In the genomic region with DNA sequence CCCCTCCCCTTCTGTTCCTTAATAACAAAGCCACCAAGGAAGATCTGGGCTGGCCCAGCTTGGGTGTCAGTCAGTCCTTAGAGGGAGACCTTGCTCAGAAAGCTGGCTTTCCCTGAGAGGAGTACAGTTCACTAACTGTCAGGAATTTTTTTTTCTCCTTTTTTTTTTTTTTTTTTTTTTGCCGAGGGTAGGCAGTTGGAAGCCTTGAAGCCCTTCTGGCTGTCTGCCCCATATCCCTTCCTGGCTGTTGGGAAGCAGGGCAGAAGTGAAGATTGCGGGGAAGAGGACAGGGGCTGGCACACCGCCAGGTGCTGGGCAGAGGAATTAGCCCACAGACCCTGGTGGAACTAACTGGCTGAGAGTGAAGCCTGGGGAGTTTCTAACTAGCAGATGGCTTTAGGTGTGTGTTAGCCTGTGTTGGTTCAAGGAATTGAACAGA, we compare ENCODE assay signal across 11 mouse cellular contexts. TPM values are rescaled to one million over a fixed set of nuclear protein-coding genes. Genes with fewer than 3 reads are reported as not detected.
DNase-seq lines count a peak whose midpoint lies in the region; ATAC-seq and TF ChIP-seq lines count a peak whose summit lies in the region.
"Had no signal": no experiment of that assay in that cellular context is flagged by ENCODE, and none has a peak within 500 bp of the region (broad histone marks: within the 10 kb centered on the region; RNA-seq: fewer than 3 reads in every experiment).

No protein-coding gene starts in this region.

- H3K27me3 ChIP-seq in midbrain, embryonic 13.5 days, result no peaks in the 10 kb centered on the region
- no peaks in the 10 kb centered on the region for H3K27me3 ChIP-seq in midbrain, embryonic 11.5 days (ENCODE audit: control insufficient read depth, insufficient read depth, low read length)
- no peaks in the 10 kb centered on the region for H3K27me3 ChIP-seq in hindbrain, embryonic 16.5 days (replicated peaks; ENCODE audit: control insufficient read depth, insufficient read depth, low read length)
- H3K27me3 ChIP-seq in midbrain, embryonic 16.5 days (ENCODE audit: control insufficient read depth, insufficient read depth, low read depth, low read length), result no peaks in the 10 kb centered on the region
- no peaks in the 10 kb centered on the region for H3K27me3 ChIP-seq in thymus, adult 2 months (ENCODE audit: control insufficient read depth, insufficient read depth, low read length)

- no peak overlapping the region for H3K4me3 ChIP-seq in midbrain, embryonic 13.5 days (replicated peaks)
- no peak overlapping the region for H3K4me3 ChIP-seq in midbrain, embryonic 11.5 days (ENCODE audit: low read depth, low read length)
- H3K4me3 ChIP-seq in hindbrain, embryonic 16.5 days (ENCODE audit: low read length), result no peak overlapping the region
- no peak overlapping the region for H3K4me3 ChIP-seq in midbrain, embryonic 16.5 days (ENCODE audit: low read depth, low read length)
- H3K4me3 ChIP-seq in thymus, adult 2 months (ENCODE audit: control insufficient read depth, insufficient read depth, low read length), result no peak overlapping the region
- H3K4me3 ChIP-seq: liver, embryonic 12.5 days had no signal

- 0 out of 2 replicates have a peak, but pooled peaks have one; percentile 11 for ATAC-seq in midbrain, embryonic 13.5 days
- ATAC-seq in midbrain, embryonic 11.5 days (ENCODE audit: low FRiP score), result no peak
- peak; percentile 81 for ATAC-seq in hindbrain, embryonic 16.5 days
- no peak for ATAC-seq in midbrain, embryonic 16.5 days
- ATAC-seq: liver, embryonic 12.5 days had no signal

- TF ChIP-seq CTCF in thymus, adult 2 months (IDR thresholded peaks at IDR 0.05; ENCODE audit: borderline replicate concordance, control insufficient read depth, extremely low read depth, insufficient read depth, low read length, poor library complexity), result no peak

- no peak overlapping the region for H3K9ac ChIP-seq in midbrain, embryonic 13.5 days (replicated peaks)
- H3K9ac ChIP-seq in midbrain, embryonic 11.5 days (ENCODE audit: low read length), result no peak overlapping the region
- H3K9ac ChIP-seq in hindbrain, embryonic 16.5 days (ENCODE audit: low read depth, low read length), result no peak overlapping the region
- no peak overlapping the region for H3K9ac ChIP-seq in midbrain, embryonic 16.5 days (ENCODE audit: low read depth, low read length)
- H3K9ac ChIP-seq: liver, embryonic 12.5 days had no signal

- H3K36me3 ChIP-seq in midbrain, embryonic 13.5 days, result peaks cover 32% of the 10 kb centered on the region
- H3K36me3 ChIP-seq in midbrain, embryonic 11.5 days (ENCODE audit: control insufficient read depth, insufficient read depth, low read length), result peaks cover 31% of the 10 kb centered on the region
- peaks cover 3% of the 10 kb centered on the region for H3K36me3 ChIP-seq in hindbrain, embryonic 16.5 days (ENCODE audit: control insufficient read depth, insufficient read depth, low read length)
- H3K36me3 ChIP-seq in midbrain, embryonic 16.5 days (ENCODE audit: control insufficient read depth, insufficient read depth, low read length), result no peaks in the 10 kb centered on the region
- H3K36me3 ChIP-seq in thymus, adult 2 months (ENCODE audit: control insufficient read depth, insufficient read depth, low read length), result no peaks in the 10 kb centered on the region
- H3K36me3 ChIP-seq: liver, embryonic 12.5 days had no signal

- H3K4me1 ChIP-seq in midbrain, embryonic 13.5 days (replicated peaks), result peaks cover 26% of the 10 kb centered on the region
- H3K4me1 ChIP-seq in midbrain, embryonic 11.5 days (ENCODE audit: control insufficient read depth, insufficient read depth, low read length), result peaks cover 5% of the 10 kb centered on the region
- peaks cover 21% of the 10 kb centered on the region for H3K4me1 ChIP-seq in hindbrain, embryonic 16.5 days (ENCODE audit: control insufficient read depth, insufficient read depth, low read depth, low read length)
- peaks cover 6% of the 10 kb centered on the region for H3K4me1 ChIP-seq in midbrain, embryonic 16.5 days (ENCODE audit: control insufficient read depth, insufficient read depth, low read length)
- no peaks in the 10 kb centered on the region for H3K4me1 ChIP-seq in thymus, adult 2 months (replicated peaks; ENCODE audit: control insufficient read depth, insufficient read depth, low read length)
- H3K4me1 ChIP-seq: liver, embryonic 12.5 days had no signal

- H3K4me2 ChIP-seq in midbrain, embryonic 13.5 days (replicated peaks), result no peak overlapping the region
- no peak overlapping the region for H3K4me2 ChIP-seq in midbrain, embryonic 11.5 days
- H3K4me2 ChIP-seq in hindbrain, embryonic 16.5 days (ENCODE audit: low read length), result no peak overlapping the region
- no peak overlapping the region for H3K4me2 ChIP-seq in midbrain, embryonic 16.5 days (ENCODE audit: low read length)
- H3K4me2 ChIP-seq: liver, embryonic 12.5 days had no signal

- 46% methylated on average over 3 of the region's 3 CpGs for WGBS in midbrain, embryonic 13.5 days
- WGBS in midbrain, embryonic 11.5 days, result 74% methylated on average over 3 of the region's 3 CpGs
- 33% methylated on average over 3 of the region's 3 CpGs for WGBS in hindbrain, embryonic 16.5 days
- 56% methylated on average over 3 of the region's 3 CpGs for WGBS in midbrain, embryonic 16.5 days
- WGBS in thymus, adult 2 months, result 65% methylated on average over 3 of the region's 3 CpGs

- peak overlapping the region; percentile 45 for H3K27ac ChIP-seq in midbrain, embryonic 13.5 days
- H3K27ac ChIP-seq in midbrain, embryonic 11.5 days (ENCODE audit: low read depth, low read length), result no peak overlapping the region
- peak overlapping the region; percentile 60 for H3K27ac ChIP-seq in hindbrain, embryonic 16.5 days (ENCODE audit: low read depth, low read length)
- 0 out of 2 replicates have a peak overlapping the region, but pooled peaks have one; percentile 44 for H3K27ac ChIP-seq in midbrain, embryonic 16.5 days (ENCODE audit: low read length)
- no peak overlapping the region for H3K27ac ChIP-seq in thymus, adult 2 months (ENCODE audit: control insufficient read depth, insufficient read depth, low read length)
- H3K27ac ChIP-seq: liver, embryonic 12.5 days; stomach, postnatal 0 days had no signal

- no peaks in the 10 kb centered on the region; the same call in 1 of the 2 replicates for H3K9me3 ChIP-seq in midbrain, embryonic 13.5 days
- H3K9me3 ChIP-seq in midbrain, embryonic 11.5 days (ENCODE audit: control insufficient read depth, low read length), result no peaks in the 10 kb centered on the region
- no peaks in the 10 kb centered on the region for H3K9me3 ChIP-seq in hindbrain, embryonic 16.5 days (ENCODE audit: control insufficient read depth, low read length)
- H3K9me3 ChIP-seq in midbrain, embryonic 16.5 days (replicated peaks; ENCODE audit: control insufficient read depth, low read length, poor library complexity, severe bottlenecking), result no peaks in the 10 kb centered on the region
- H3K9me3 ChIP-seq: liver, embryonic 12.5 days had no signal

- no peak for TF ChIP-seq POLR2A in thymus, adult 2 months (IDR thresholded peaks at IDR 0.05; ENCODE audit: control insufficient read depth, extremely low read depth, insufficient read depth, low read length, poor library complexity)

- DNase-seq in cerebellum, postnatal 10 days, result peak; percentile 91 to 95
- DNase-seq in cerebellum, adult 11-12 months, result no peak
- no peak for DNase-seq in midbrain, embryonic 11.5 days (ENCODE audit: low spot score, missing footprints)
- no peak for DNase-seq in thymus, adult 2 months
- no peak for DNase-seq in spleen, adult 12 weeks (ENCODE audit: low spot score)
- DNase-seq: right cerebral cortex, adult 18-20 months had no signal

RNA-seq across cellular contexts. Expression of gene Igfbp2, which starts 8.4 kb away (rescaled TPM):
- 294 and 385 TPM in 2 replicates for polyA plus RNA-seq in midbrain, embryonic 13.5 days (2015; fragmentation: Nextera tagmentation; extraction: Ambion mirVana)
- 468 and 548 TPM in 2 replicates for polyA plus RNA-seq in midbrain, embryonic 11.5 days (2014; fragmentation: Nextera tagmentation; extraction: Ambion mirVana)
- polyA plus RNA-seq in hindbrain, embryonic 16.5 days (2015; fragmentation: Nextera tagmentation; extraction: Ambion mirVana), result 465 and 469 TPM in 2 replicates
- 244 and 262 TPM in 2 replicates for polyA plus RNA-seq in midbrain, embryonic 16.5 days (2015; fragmentation: Nextera tagmentation; extraction: Ambion mirVana)
- polyA plus RNA-seq in thymus, adult 2 months (2012; rRNA removed), result 13.3 and 16.4 TPM in 2 replicates

RNA-seq across cellular contexts. Expression of gene Igfbp5, which starts 42.0 kb away (rescaled TPM):
- 28.7 and 31.8 TPM in 2 replicates for polyA plus RNA-seq in midbrain, embryonic 13.5 days (2015; fragmentation: Nextera tagmentation; extraction: Ambion mirVana)
- 23.2 and 24.6 TPM in 2 replicates for polyA plus RNA-seq in midbrain, embryonic 11.5 days (2014; fragmentation: Nextera tagmentation; extraction: Ambion mirVana)
- polyA plus RNA-seq in hindbrain, embryonic 16.5 days (2015; fragmentation: Nextera tagmentation; extraction: Ambion mirVana), result 51.9 and 65.1 TPM in 2 replicates
- 42.6 and 42.8 TPM in 2 replicates for polyA plus RNA-seq in midbrain, embryonic 16.5 days (2015; fragmentation: Nextera tagmentation; extraction: Ambion mirVana)
- polyA plus RNA-seq in thymus, adult 2 months (2012; rRNA removed), result 27.0 and 58.3 TPM in 2 replicates

Comparison
In these comparisons a context has a peak if more than half of its experiments do, and no peak if none do; other contexts are left out.
1. DNase-seq: peak in cerebellum, postnatal 10 days (2 of 2); none in cerebellum, adult 11-12 months (single experiment), midbrain, embryonic 11.5 days (single experiment), thymus, adult 2 months (single experiment) and spleen, adult 12 weeks (single experiment).
2. ATAC-seq: peak in midbrain, embryonic 13.5 days (single experiment) and hindbrain, embryonic 16.5 days (single experiment); none in midbrain, embryonic 11.5 days (single experiment) and midbrain, embryonic 16.5 days (single experiment).
3. H3K27ac ChIP-seq: peak in midbrain, embryonic 13.5 days (single experiment), hindbrain, embryonic 16.5 days (single experiment) and midbrain, embryonic 16.5 days (single experiment); none in midbrain, embryonic 11.5 days (single experiment) and thymus, adult 2 months (single experiment).
4. RNA of gene Igfbp2, which starts 8.4 kb away (polyA plus RNA-seq): 468 to 548 TPM in midbrain, embryonic 11.5 days, 465 to 469 TPM in hindbrain, embryonic 16.5 days, 294 to 385 TPM in midbrain, embryonic 13.5 days and 244 to 262 TPM in midbrain, embryonic 16.5 days; 13.3 to 16.4 TPM in thymus, adult 2 months; every median in the first group is over 10 times any median in the second.